Mouse (Mus musculus): ENCODE data around the gene Scin. TPM values are rescaled to one million over a fixed set of nuclear protein-coding genes. Genes with fewer than 3 reads are reported as not detected.
A peak's percentile ranks its signal among the peaks of the same experiment; 100 is the strongest.

Gene Scin
- polyA plus RNA-seq, 1 experiment, result 2.6 TPM

DNA sequence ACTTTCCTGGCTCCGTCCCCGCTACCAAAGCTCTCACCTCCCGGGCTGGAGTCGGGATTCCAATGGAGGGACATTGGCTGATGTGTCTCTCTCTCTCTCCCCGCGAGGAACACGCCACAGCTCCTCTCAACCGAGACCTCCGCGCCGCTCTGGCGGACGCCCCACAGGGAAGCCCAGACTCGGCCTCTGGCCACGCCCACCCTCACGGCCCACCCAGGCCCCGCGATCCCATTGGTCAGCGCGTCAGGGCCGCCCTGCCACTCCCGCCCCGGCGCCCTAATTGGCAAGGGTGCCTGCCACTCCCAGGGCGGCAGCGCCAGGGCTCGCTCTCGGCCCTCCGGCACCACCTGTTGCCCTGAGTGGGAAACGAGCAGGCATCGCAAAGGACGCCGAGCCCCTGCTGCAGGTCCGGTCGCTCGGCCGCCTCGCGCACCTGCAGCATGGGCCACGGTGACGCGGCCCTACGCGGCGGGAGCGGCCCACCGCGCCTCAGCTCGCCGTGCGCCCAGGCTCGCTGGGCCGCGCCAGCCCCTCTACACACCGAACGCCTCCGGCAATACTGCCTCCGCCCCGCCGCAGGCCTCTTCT, 96.7 kb downstream of the Scin start:
- no peaks in the 10 kb centered on the region for H3K9me3 ChIP-seq
- no peak for TF ChIP-seq GATA1 (IDR thresholded peaks at IDR 0.05; ENCODE audit: borderline replicate concordance, low read length)
- TF ChIP-seq FLI1 (IDR thresholded peaks at IDR 0.05; ENCODE audit: low read length), result no peak
- H3K36me3 ChIP-seq (replicated peaks; ENCODE audit: low read length), result peaks cover 31% of the 10 kb centered on the region
- H3K4me1 ChIP-seq, result peaks cover 31% of the 10 kb centered on the region
- peak overlapping the region; percentile 95 for H3K4me3 ChIP-seq (replicated peaks)
- H3K27me3 ChIP-seq (replicated peaks), result no peaks in the 10 kb centered on the region

DNA sequence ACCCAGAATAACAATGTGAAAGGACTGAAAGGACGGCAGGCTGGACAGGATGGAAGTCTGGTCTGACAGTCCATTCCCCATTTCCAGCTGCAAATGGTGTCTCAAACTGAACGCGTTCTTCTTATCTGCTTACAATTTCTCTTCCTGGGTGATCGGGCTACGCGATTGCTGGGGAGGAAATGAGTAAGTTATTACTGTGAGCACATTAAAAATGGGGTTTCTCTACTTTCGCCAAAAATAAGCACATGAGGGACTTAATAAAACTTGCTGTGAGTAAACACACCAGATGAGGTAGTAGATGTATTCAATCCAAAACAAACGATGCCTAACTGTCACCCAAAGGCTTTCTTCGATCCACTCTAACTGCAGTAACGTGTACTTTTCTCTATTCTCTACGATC, 97.4 kb downstream of the Scin start:
- Histone ChIP-seq H3K27me3 (replicated peaks) (no peaks in the 10 kb centered on the region), H3K36me3 (replicated peaks; ENCODE audit: low read length) (peaks cover 36% of the 10 kb centered on the region), H3K4me3 (replicated peaks) (peak overlapping the region; percentile 95), H3K4me1 (peaks cover 30% of the 10 kb centered on the region), H3K9me3 (no peaks in the 10 kb centered on the region)
- TF ChIP-seq GATA1 (IDR thresholded peaks at IDR 0.05; ENCODE audit: borderline replicate concordance, low read length) (peak; percentile 40; the same call in 1 of the 3 replicates), FLI1 (IDR thresholded peaks at IDR 0.05; ENCODE audit: low read length) (no peak)

DNA sequence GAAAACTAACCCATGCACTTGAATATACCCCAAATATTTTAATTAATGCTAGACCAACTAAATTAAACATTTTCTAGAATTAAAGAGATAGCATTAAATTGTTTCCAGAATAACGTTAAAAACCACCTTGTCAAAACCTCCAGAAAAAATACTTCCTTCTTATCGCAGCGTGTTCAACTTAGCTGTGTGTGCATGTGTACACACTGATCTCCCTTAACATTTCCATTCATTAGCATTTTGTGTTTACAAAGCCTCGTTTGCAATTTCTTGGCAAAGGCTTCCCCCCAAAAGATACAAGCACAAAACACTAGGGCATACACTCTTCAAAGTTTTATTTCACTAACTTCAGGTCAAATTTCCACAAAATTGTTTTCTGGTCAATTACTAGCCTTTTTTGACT, 98.5 kb downstream of the Scin start:
- Histone ChIP-seq H3K36me3 (replicated peaks; ENCODE audit: low read length) (peaks cover 46% of the 10 kb centered on the region), H3K4me1 (peaks cover 29% of the 10 kb centered on the region), H3K9me3 (no peaks in the 10 kb centered on the region), H3K27me3 (replicated peaks) (no peaks in the 10 kb centered on the region), H3K4me3 (replicated peaks) (peak overlapping the region; percentile 95)
- TF ChIP-seq GATA1 (IDR thresholded peaks at IDR 0.05; ENCODE audit: borderline replicate concordance, low read length), result no peak
- TF ChIP-seq FLI1 (IDR thresholded peaks at IDR 0.05; ENCODE audit: low read length), result no peak

DNA sequence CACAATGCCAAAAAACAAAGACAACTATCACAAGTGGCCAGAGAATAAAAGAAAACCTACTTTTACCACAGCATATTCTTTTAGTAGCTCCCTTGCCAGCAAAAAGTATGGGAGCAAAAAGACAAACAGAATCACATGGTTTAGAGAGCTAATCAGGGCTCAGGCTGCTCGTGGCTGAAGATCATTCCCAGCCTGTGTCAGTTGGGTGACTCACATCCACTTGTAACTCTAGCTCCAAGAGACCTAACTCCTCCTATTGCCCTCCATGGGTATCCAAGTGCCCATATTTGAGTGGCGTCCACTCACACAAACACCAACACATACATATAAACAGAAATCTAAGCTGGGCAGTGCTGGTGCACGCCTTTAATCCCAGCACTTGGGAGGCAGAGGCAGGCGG, 104.8 kb downstream of the Scin start:
- H3K9me3 ChIP-seq, result no peaks in the 10 kb centered on the region
- TF ChIP-seq FLI1 (IDR thresholded peaks at IDR 0.05; ENCODE audit: low read length) (no peak), GATA1 (IDR thresholded peaks at IDR 0.05; ENCODE audit: borderline replicate concordance, low read length) (no peak)
- no peaks in the 10 kb centered on the region for H3K27me3 ChIP-seq (replicated peaks)
- H3K4me1 ChIP-seq, result peaks cover 59% of the 10 kb centered on the region
- H3K36me3 ChIP-seq (replicated peaks; ENCODE audit: low read length), result peaks cover 35% of the 10 kb centered on the region
- peak overlapping the region; percentile 64 for H3K4me3 ChIP-seq (replicated peaks)

DNA sequence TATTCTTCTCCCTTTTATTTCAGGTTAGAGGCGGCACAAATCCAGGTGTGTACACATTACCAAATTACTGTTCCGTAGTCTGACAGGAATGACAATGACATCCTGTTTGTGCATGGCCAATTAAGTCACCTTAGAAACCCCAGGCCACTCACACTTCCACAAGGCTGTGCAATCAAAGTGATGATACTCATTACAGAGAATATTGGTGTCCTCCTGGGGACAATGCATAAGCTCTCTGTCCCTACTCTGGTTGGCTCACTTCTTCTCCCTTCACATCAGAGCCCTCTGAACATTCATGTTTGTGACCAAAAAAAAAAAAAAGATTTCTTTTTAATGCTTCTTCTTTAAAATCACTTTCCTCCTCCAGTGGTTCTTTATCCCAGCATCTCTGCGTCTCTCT, 106.2 kb downstream of the Scin start:
- Histone ChIP-seq H3K27me3 (replicated peaks) (no peaks in the 10 kb centered on the region), H3K9me3 (no peaks in the 10 kb centered on the region), H3K4me1 (peaks cover 68% of the 10 kb centered on the region), H3K36me3 (replicated peaks; ENCODE audit: low read length) (peaks cover 26% of the 10 kb centered on the region), H3K4me3 (replicated peaks) (no peak overlapping the region)
- TF ChIP-seq FLI1 (IDR thresholded peaks at IDR 0.05; ENCODE audit: low read length) (no peak), GATA1 (IDR thresholded peaks at IDR 0.05; ENCODE audit: borderline replicate concordance, low read length) (no peak)

DNA sequence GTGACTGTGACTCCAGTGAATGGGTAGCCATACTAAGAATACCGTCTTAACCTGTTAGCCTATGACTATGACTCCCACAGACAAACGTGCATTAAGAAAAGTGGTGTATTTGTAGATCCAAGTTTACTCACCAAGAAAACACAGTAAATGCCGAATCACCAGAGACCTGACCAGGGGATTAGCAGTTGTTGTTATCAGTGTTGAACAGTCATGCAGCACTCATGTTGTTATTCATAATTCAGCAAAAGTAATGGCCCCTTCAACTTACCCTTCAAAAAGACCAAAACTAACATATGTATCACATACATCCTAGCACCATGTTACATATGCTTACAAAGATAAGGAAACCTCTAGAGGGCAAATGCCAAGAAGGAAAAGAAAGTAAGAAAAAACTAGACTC, 106.6 kb downstream of the Scin start:
- H3K4me3 ChIP-seq (replicated peaks), result no peak overlapping the region
- no peaks in the 10 kb centered on the region for H3K27me3 ChIP-seq (replicated peaks)
- no peak for TF ChIP-seq FLI1 (IDR thresholded peaks at IDR 0.05; ENCODE audit: low read length)
- peaks cover 22% of the 10 kb centered on the region for H3K36me3 ChIP-seq (replicated peaks; ENCODE audit: low read length)
- H3K9me3 ChIP-seq, result no peaks in the 10 kb centered on the region
- peaks cover 72% of the 10 kb centered on the region for H3K4me1 ChIP-seq

DNA sequence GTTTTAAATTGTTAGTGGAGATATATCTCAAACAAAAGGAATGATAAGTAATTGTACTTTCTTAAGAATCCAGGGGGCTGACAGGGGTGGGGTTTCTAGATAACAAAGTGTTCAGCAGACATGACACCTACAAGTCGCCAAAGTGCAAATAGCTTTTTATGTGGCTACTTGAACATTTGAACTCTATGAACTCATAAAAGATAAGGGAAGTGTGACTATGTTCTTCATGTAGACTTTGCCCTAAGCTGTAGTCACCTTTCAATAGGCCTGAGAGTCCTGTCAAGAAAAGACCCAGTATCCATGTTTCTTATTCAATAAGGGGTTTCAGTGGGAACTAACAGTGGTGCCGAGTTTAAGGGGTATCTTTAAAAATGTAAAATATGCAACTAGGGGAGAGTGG, 110.1 kb downstream of the Scin start:
- Histone ChIP-seq H3K4me1 (peaks cover 87% of the 10 kb centered on the region), H3K36me3 (replicated peaks; ENCODE audit: low read length) (peaks cover 2% of the 10 kb centered on the region)

DNA sequence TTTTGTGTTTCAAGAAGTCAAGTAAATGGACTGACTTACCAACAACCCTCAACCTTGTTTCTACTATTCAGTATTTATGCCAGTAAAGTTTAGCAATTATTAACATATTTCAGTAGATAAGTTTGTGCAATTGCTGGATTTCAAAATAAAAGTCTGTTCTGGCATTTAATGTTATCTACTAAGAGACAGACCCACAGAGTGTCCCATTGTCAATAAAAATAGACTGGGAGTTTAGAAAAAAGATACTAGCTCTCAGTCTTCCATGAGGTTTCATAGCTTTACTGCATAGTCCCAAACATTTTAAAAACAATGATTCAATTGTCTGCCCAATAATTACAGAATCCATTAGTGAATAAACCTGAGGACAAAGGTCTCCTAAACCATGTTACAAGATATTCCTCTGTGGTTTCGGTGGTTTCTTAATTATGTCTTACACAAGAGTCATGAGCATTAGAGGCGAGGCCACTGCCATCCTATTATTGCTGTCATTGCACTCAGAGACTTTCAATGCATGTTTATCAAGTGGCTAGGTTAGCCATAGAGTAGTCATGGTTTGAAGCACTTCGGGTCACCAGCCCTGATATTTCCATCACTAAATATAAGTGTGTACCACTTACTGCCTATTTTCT, 110.9 kb downstream of the Scin start:
- Histone ChIP-seq H3K36me3 (replicated peaks; ENCODE audit: low read length) (peaks cover 2% of the 10 kb centered on the region), H3K4me3 (replicated peaks) (no peak overlapping the region), H3K27me3 (replicated peaks) (no peaks in the 10 kb centered on the region), H3K4me1 (peaks cover 87% of the 10 kb centered on the region), H3K9me3 (no peaks in the 10 kb centered on the region)
- TF ChIP-seq GATA1 (IDR thresholded peaks at IDR 0.05; ENCODE audit: borderline replicate concordance, low read length) (no peak), FLI1 (IDR thresholded peaks at IDR 0.05; ENCODE audit: low read length) (no peak)

More for the DNA sequence above, 110.1 kb downstream of the Scin start:
- H3K4me3 ChIP-seq (replicated peaks), result no peak overlapping the region
- TF ChIP-seq FLI1 (IDR thresholded peaks at IDR 0.05; ENCODE audit: low read length) (no peak), GATA1 (IDR thresholded peaks at IDR 0.05; ENCODE audit: borderline replicate concordance, low read length) (no peak)
- H3K27me3 ChIP-seq (replicated peaks), result no peaks in the 10 kb centered on the region
- H3K9me3 ChIP-seq, result no peaks in the 10 kb centered on the region

DNA sequence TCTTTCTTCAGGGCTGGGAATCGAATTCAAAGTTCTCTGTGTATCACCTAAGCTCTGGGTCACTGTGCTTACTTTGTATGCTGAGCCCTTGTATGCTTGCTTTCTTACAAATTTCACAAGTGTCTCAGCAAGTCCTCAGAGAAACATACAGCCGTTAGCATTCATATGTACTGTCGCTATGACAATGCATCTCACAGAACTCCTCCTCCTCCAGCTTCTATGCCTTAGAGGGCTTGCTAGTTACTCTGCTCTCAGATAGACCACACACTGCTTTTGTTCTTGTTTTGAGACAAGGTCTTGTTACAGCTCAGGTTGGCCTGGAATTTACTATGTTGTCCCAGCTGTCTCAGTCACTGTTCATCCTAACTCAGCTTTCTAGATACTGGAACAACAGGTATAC, 111.7 kb downstream of the Scin start:
- no peak for TF ChIP-seq FLI1 (IDR thresholded peaks at IDR 0.05; ENCODE audit: low read length)
- TF ChIP-seq GATA1 (IDR thresholded peaks at IDR 0.05; ENCODE audit: borderline replicate concordance, low read length), result no peak
- Histone ChIP-seq H3K4me1 (peaks cover 83% of the 10 kb centered on the region), H3K27me3 (replicated peaks) (no peaks in the 10 kb centered on the region)

DNA sequence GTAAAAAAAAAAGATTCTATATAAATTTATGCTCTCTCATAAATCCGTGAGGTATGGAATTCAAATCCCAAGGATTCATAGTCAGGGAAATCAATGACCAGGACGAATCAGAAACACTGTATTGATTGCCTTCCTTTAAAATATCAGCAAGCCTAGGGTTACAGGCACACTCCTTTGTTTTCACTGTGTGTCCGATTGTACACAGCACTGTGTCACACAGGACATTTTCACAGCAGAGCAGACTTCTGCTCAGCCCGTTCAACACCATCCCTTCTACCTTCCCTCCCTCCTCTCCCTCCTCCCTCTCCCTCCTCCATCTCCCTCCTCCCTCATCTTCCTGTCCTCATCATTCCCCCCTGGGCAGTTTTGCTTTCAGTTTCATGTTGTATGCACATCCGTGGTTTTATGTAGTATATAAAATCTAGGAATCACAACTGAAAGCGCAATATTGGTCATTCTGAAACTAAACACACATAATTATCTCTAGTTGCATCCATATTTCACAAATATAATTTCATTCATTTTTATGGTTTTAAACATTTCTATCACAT, 116.0 kb downstream of the Scin start:
- Histone ChIP-seq H3K9me3 (no peaks in the 10 kb centered on the region), H3K4me3 (replicated peaks) (peak overlapping the region; percentile 90), H3K27me3 (replicated peaks) (no peaks in the 10 kb centered on the region), H3K4me1 (peaks cover 75% of the 10 kb centered on the region), H3K36me3 (replicated peaks; ENCODE audit: low read length) (peaks cover 2% of the 10 kb centered on the region)
- TF ChIP-seq GATA1 (IDR thresholded peaks at IDR 0.05; ENCODE audit: borderline replicate concordance, low read length) (no peak), FLI1 (IDR thresholded peaks at IDR 0.05; ENCODE audit: low read length) (no peak)

More for the DNA sequence above, 111.7 kb downstream of the Scin start:
- peaks cover 2% of the 10 kb centered on the region for H3K36me3 ChIP-seq (replicated peaks; ENCODE audit: low read length)
- no peaks in the 10 kb centered on the region for H3K9me3 ChIP-seq
- no peak overlapping the region for H3K4me3 ChIP-seq (replicated peaks)
